Mouse (Mus musculus) lung, postnatal 0 days (tissue): ENCODE data around the gene Pik3r1. TPM values are rescaled to one million over a fixed set of nuclear protein-coding genes. Genes with fewer than 3 reads are reported as not detected.

Experiments
- ATAC-seq: fragments of 200-750 bp; cut with Nextera tagmentation; 2 replicates; pipeline ENCODE4 v1.8.0; 2017; ENCODE audit warnings: moderate library complexity
- DNase-seq: peaks from one replicate; pipeline ENCODE4 v3.0.0-alpha.2; 2016; ENCODE audit warnings: low spot score
- H3K27ac ChIP-seq: fragments of 300-500 bp; sonication (generic); 2 replicates; pipeline ENCODE4 v1.5.1; 2014; ENCODE audit warnings: antibody characterized with exemption, mild to moderate bottlenecking, low read length, mixed read lengths
- H3K27me3 ChIP-seq: fragments of 300-500 bp; sonication (generic); replicated peaks from 2 replicates; pipeline ENCODE4 v1.6.1; 2014; ENCODE audit warnings: low read length, mixed read lengths; ENCODE audit not compliant: insufficient read depth
- H3K36me3 ChIP-seq: fragments of 300-500 bp; sonication (generic); 2 replicates; pipeline ENCODE4 v1.6.1; 2014; ENCODE audit warnings: low read length, mixed read lengths; ENCODE audit not compliant: insufficient read depth
- H3K4me1 ChIP-seq: fragments of 300-500 bp; sonication (generic); 2 replicates; pipeline ENCODE4 v1.6.1; 2014; ENCODE audit warnings: antibody characterized with exemption, low read depth, low read length, mixed read lengths; ENCODE audit not compliant: insufficient read depth
- H3K4me2 ChIP-seq: fragments of 300-500 bp; sonication (generic); replicated peaks from 2 replicates; pipeline ENCODE4 v1.6.1; 2014; ENCODE audit warnings: low read depth, mild to moderate bottlenecking, low read length, moderate library complexity, mixed read lengths
- H3K4me3 ChIP-seq: fragments of 300-500 bp; sonication (generic); 2 replicates; pipeline ENCODE4 v1.5.1; 2014; ENCODE audit warnings: low read depth, low read length
- H3K9ac ChIP-seq: fragments of 300-500 bp; sonication (generic); replicated peaks from 2 replicates; pipeline ENCODE4 v1.6.1; 2014; ENCODE audit warnings: low read depth, mild to moderate bottlenecking
- H3K9me3 ChIP-seq: fragments of 300-500 bp; sonication (generic); 2 replicates; pipeline ENCODE4 v1.6.1; 2016; ENCODE audit warnings: low read length, mixed read lengths
- CTCF ChIP-seq: IDR thresholded peaks from 2 replicates; pipeline ENCODE4 v1.5.1; 2016; ENCODE audit warnings: antibody characterized with exemption, mild to moderate bottlenecking
- EP300 ChIP-seq: IDR thresholded peaks from 2 replicates; pipeline ENCODE4 v1.6.1; 2016; ENCODE audit warnings: antibody characterized with exemption, mild to moderate bottlenecking, control low read depth
- WGBS: fragments of 180-500 bp; shearing (Covaris S2); extraction: QIAGEN DNeasy Blood & Tissue Kit; methylation state at CpG from one replicate; pipeline ENCODE4 v1.1.7; 2014; 5-methylcytosine and 5-hydroxymethylcytosine counted together
- polyA plus RNA-seq: library from polyadenylated mRNA; unstranded; fragments of >200 nt; fragmentation: Nextera tagmentation; extraction: Ambion mirVana; gene quantifications from 2 replicates; pipeline ENCODE4 v1.2.1, GENCODE M21; 2015

Gene Pik3r1
- polyA plus RNA-seq, 1 experiment from 2014 or later, result 28.1 TPM

- TF ChIP-seq CTCF (no peak), EP300 (no peak)
Measured at GRCm38 (mm10) chr13:101743247-101743646, 24.8 kb downstream of the Pik3r1 start.

GRCm38 (mm10) chr13:101742596-101742995 lies 25.4 kb downstream of the Pik3r1 start:
- peak; percentile 7; the same call in 1 of the 2 replicates for ATAC-seq
- WGBS, result 4% methylated on average over 6 of the region's 6 CpGs
- Histone ChIP-seq H3K4me3 (no peak overlapping the region), H3K27ac (peak overlapping the region; percentile 55), H3K4me2 (0 out of 2 replicates have a peak overlapping the region, but pooled peaks have one; percentile 8), H3K4me1 (peaks cover 28% of the 10 kb centered on the region), H3K9ac (0 out of 2 replicates have a peak overlapping the region, but pooled peaks have one; percentile 5), H3K36me3 (no peaks in the 10 kb centered on the region), H3K27me3 (no peaks in the 10 kb centered on the region), H3K9me3 (no peaks in the 10 kb centered on the region)
- DNase-seq, result peak; percentile 73
- TF ChIP-seq CTCF (no peak), EP300 (no peak)

More at GRCm38 (mm10) chr13:101743247-101743646, 24.8 kb downstream of the Pik3r1 start:
- Histone ChIP-seq H3K9me3 (no peaks in the 10 kb centered on the region), H3K4me1 (peaks cover 26% of the 10 kb centered on the region), H3K27ac (0 out of 2 replicates have a peak overlapping the region, but pooled peaks have one; percentile 7), H3K27me3 (no peaks in the 10 kb centered on the region), H3K4me3 (no peak overlapping the region), H3K36me3 (no peaks in the 10 kb centered on the region), H3K4me2 (no peak overlapping the region), H3K9ac (no peak overlapping the region)
- no peak for DNase-seq
- ATAC-seq, result no peak
- 28% methylated on average over 3 of the region's 8 CpGs for whole genome bisulfite sequencing

- TF ChIP-seq CTCF (no peak), EP300 (0 out of 2 replicates have a peak, but pooled peaks have one; percentile 21)
- Histone ChIP-seq H3K9me3 (no peaks in the 10 kb centered on the region), H3K27me3 (no peaks in the 10 kb centered on the region), H3K9ac (no peak overlapping the region), H3K4me3 (no peak overlapping the region), H3K4me1 (peaks cover 31% of the 10 kb centered on the region), H3K36me3 (no peaks in the 10 kb centered on the region), H3K27ac (no peak overlapping the region), H3K4me2 (no peak overlapping the region)
- DNase-seq (no peak), ATAC-seq (no peak)
- WGBS, result 60% methylated on average over 11 of the region's 11 CpGs
Measured at GRCm38 (mm10) chr13:101741530-101742309, 26.3 kb downstream of the Pik3r1 start.

- Histone ChIP-seq H3K4me3 (no peak overlapping the region), H3K4me1 (peaks cover 27% of the 10 kb centered on the region), H3K9ac (no peak overlapping the region), H3K27ac (peak overlapping the region; percentile 48), H3K9me3 (no peaks in the 10 kb centered on the region), H3K27me3 (no peaks in the 10 kb centered on the region), H3K36me3 (no peaks in the 10 kb centered on the region), H3K4me2 (no peak overlapping the region)
- no peak for TF ChIP-seq CTCF
- no peak for TF ChIP-seq EP300
- no peak for DNase-seq
- 27% methylated on average over 4 of the region's 4 CpGs for WGBS
- ATAC-seq, result no peak
Measured at GRCm38 (mm10) chr13:101739732-101740381, 28.2 kb downstream of the Pik3r1 start.

- 57% methylated on average over 6 of the region's 6 CpGs for WGBS
- Histone ChIP-seq H3K36me3 (no peaks in the 10 kb centered on the region), H3K9ac (no peak overlapping the region), H3K9me3 (no peaks in the 10 kb centered on the region), H3K27me3 (no peaks in the 10 kb centered on the region), H3K4me2 (no peak overlapping the region), H3K4me3 (no peak overlapping the region), H3K4me1 (peaks cover 28% of the 10 kb centered on the region), H3K27ac (no peak overlapping the region)
- ATAC-seq (no peak), DNase-seq (no peak)
- TF ChIP-seq EP300 (no peak), CTCF (no peak)
Measured at GRCm38 (mm10) chr13:101738769-101739168, 29.2 kb downstream of the Pik3r1 start.
